Mouse (Mus musculus) midbrain, embryonic 15.5 days (tissue): ENCODE data around the gene 2310039H08Rik. TPM values are rescaled to one million over a fixed set of nuclear protein-coding genes. Genes with fewer than 3 reads are reported as not detected.
A peak's percentile ranks its signal among the peaks of the same experiment; 100 is the strongest.

Source experiments
- ATAC-seq: fragments of 200-750 bp; cut with Nextera tagmentation; replicated peaks from 2 replicates; pipeline ENCODE4 v1.8.0; 2017; ENCODE audit warnings: moderate TSS enrichment
- H3K27ac ChIP-seq: fragments of 300-500 bp; sonication (generic); 2 replicates; pipeline ENCODE4 v1.5.1; 2015; ENCODE audit warnings: mild to moderate bottlenecking, inconsistent platforms
- H3K27me3 ChIP-seq: fragments of 300-500 bp; sonication (generic); replicated peaks from 2 replicates; pipeline ENCODE4 v1.6.1; 2015; ENCODE audit warnings: inconsistent platforms
- H3K36me3 ChIP-seq: fragments of 300-500 bp; sonication (generic); replicated peaks from 2 replicates; pipeline ENCODE4 v1.6.1; 2015; ENCODE audit warnings: inconsistent platforms
- H3K4me1 ChIP-seq: fragments of 300-500 bp; sonication (generic); 2 replicates; pipeline ENCODE4 v1.6.1; 2015; ENCODE audit warnings: inconsistent platforms
- H3K4me2 ChIP-seq: fragments of 300-500 bp; sonication (generic); 2 replicates; pipeline ENCODE4 v1.6.1; 2015; ENCODE audit warnings: inconsistent platforms, mild to moderate bottlenecking, moderate library complexity
- H3K4me3 ChIP-seq: fragments of 300-500 bp; sonication (generic); 2 replicates; pipeline ENCODE4 v1.5.1; 2015; ENCODE audit warnings: mild to moderate bottlenecking, inconsistent platforms
- H3K9ac ChIP-seq: fragments of 300-500 bp; sonication (generic); 2 replicates; pipeline ENCODE4 v1.6.1; 2015; ENCODE audit warnings: mild to moderate bottlenecking, inconsistent platforms
- H3K9me3 ChIP-seq: fragments of 300-500 bp; sonication (generic); 2 replicates; pipeline ENCODE4 v1.6.1; 2016; ENCODE audit warnings: inconsistent platforms
- WGBS: fragments of 180-500 bp; shearing (Covaris S2); methylation state at CpG from one replicate; pipeline ENCODE4 v1.1.7; 2015; ENCODE audit warnings: mixed read lengths; 5-methylcytosine and 5-hydroxymethylcytosine counted together
- polyA plus RNA-seq: library from polyadenylated mRNA; unstranded; fragments of >200 nt; fragmentation: Nextera tagmentation; extraction: Ambion mirVana; gene quantifications from 2 replicates; pipeline ENCODE4 v1.2.1, GENCODE M21; 2015

2310039H08Rik gene
- 51.3 and 54.9 TPM in 2 replicates for polyA plus RNA-seq

GRCm38 (mm10) chr17:46772404-46773277, at the start of gene 2310039H08Rik:
Gene 2310039H08Rik, plus strand, starts transcription at chr17:46772635.
- peak within 1 kb of the TSS; percentile 84 for H3K27ac ChIP-seq
- H3K4me3 ChIP-seq, result peak within 1 kb of the TSS; percentile 86
- peak within 1 kb of the TSS; percentile 97 for H3K4me2 ChIP-seq
- under 1% methylated on average over 50 of the region's 50 CpGs for WGBS
- peak within 1 kb of the TSS; percentile 83 for H3K9ac ChIP-seq
- no peaks in the 10 kb centered on the region for H3K9me3 ChIP-seq
- peaks cover 31% of the 10 kb centered on the region for H3K36me3 ChIP-seq
- H3K27me3 ChIP-seq, result no peaks in the 10 kb centered on the region
- peaks cover 23% of the 10 kb centered on the region for H3K4me1 ChIP-seq
- ATAC-seq, result peak; percentile 93

- no peak overlapping the region for H3K4me3 ChIP-seq
Observed at GRCm38 (mm10) chr17:46724477-46725084, 47.9 kb upstream of the 2310039H08Rik start.

GRCm38 (mm10) chr17:46725273-46725672, 47.2 kb upstream of the 2310039H08Rik start:
- peaks cover 7% of the 10 kb centered on the region for H3K27me3 ChIP-seq
- no peak overlapping the region for H3K27ac ChIP-seq
- no peak for ATAC-seq
- no peaks in the 10 kb centered on the region for H3K4me1 ChIP-seq
- H3K4me2 ChIP-seq, result no peak overlapping the region
- peaks cover 14% of the 10 kb centered on the region; the same call in 1 of the 2 replicates for H3K36me3 ChIP-seq
- WGBS, result 45% methylated on average over 9 of the region's 9 CpGs
- no peak overlapping the region for H3K4me3 ChIP-seq
- H3K9ac ChIP-seq, result no peak overlapping the region
- no peaks in the 10 kb centered on the region for H3K9me3 ChIP-seq

More at GRCm38 (mm10) chr17:46724477-46725084, 47.9 kb upstream of the 2310039H08Rik start:
- 81% methylated on average over 20 of the region's 20 CpGs for WGBS
- H3K4me2 ChIP-seq, result no peak overlapping the region
- H3K36me3 ChIP-seq, result peaks cover 14% of the 10 kb centered on the region; the same call in 1 of the 2 replicates
- ATAC-seq, result no peak
- H3K9ac ChIP-seq, result no peak overlapping the region
- peaks cover 7% of the 10 kb centered on the region for H3K27me3 ChIP-seq
- H3K9me3 ChIP-seq, result no peaks in the 10 kb centered on the region
- H3K27ac ChIP-seq, result no peak overlapping the region
- no peaks in the 10 kb centered on the region for H3K4me1 ChIP-seq

- ATAC-seq, result no peak
- Histone ChIP-seq H3K27ac (no peak overlapping the region), H3K9ac (no peak overlapping the region), H3K9me3 (no peaks in the 10 kb centered on the region), H3K4me3 (no peak overlapping the region), H3K4me2 (no peak overlapping the region), H3K36me3 (peaks cover 14% of the 10 kb centered on the region; the same call in 1 of the 2 replicates), H3K4me1 (no peaks in the 10 kb centered on the region), H3K27me3 (peaks cover 7% of the 10 kb centered on the region)
- 94% methylated on average over 26 of the region's 26 CpGs for WGBS
Observed at GRCm38 (mm10) chr17:46725731-46726645, 46.4 kb upstream of the 2310039H08Rik start.

GRCm38 (mm10) chr17:46727271-46727670, 45.2 kb upstream of the 2310039H08Rik start:
- Histone ChIP-seq H3K36me3 (peaks cover 14% of the 10 kb centered on the region; the same call in 1 of the 2 replicates), H3K4me2 (no peak overlapping the region), H3K9me3 (no peaks in the 10 kb centered on the region), H3K9ac (no peak overlapping the region), H3K4me1 (no peaks in the 10 kb centered on the region), H3K27me3 (peaks cover 7% of the 10 kb centered on the region), H3K27ac (no peak overlapping the region), H3K4me3 (no peak overlapping the region)
- ATAC-seq, result no peak
- WGBS, result 91% methylated on average over 11 of the region's 11 CpGs

GRCm38 (mm10) chr17:46728021-46728420, 44.4 kb upstream of the 2310039H08Rik start:
- no peak overlapping the region for H3K9ac ChIP-seq
- 43% methylated on average over 6 of the region's 6 CpGs for WGBS
- no peak overlapping the region for H3K4me3 ChIP-seq
- H3K36me3 ChIP-seq, result peaks cover 14% of the 10 kb centered on the region; the same call in 1 of the 2 replicates
- peaks cover 7% of the 10 kb centered on the region for H3K27me3 ChIP-seq
- no peaks in the 10 kb centered on the region for H3K4me1 ChIP-seq
- ATAC-seq, result no peak
- no peaks in the 10 kb centered on the region for H3K9me3 ChIP-seq
- H3K27ac ChIP-seq, result no peak overlapping the region
- no peak overlapping the region for H3K4me2 ChIP-seq

GRCm38 (mm10) chr17:46728496-46728895, 43.9 kb upstream of the 2310039H08Rik start:
- ATAC-seq, result no peak; the same call in 1 of the 2 replicates
- Histone ChIP-seq H3K9me3 (no peaks in the 10 kb centered on the region), H3K4me2 (no peak overlapping the region), H3K9ac (no peak overlapping the region), H3K4me3 (no peak overlapping the region), H3K4me1 (no peaks in the 10 kb centered on the region), H3K27ac (no peak overlapping the region), H3K36me3 (peaks cover 11% of the 10 kb centered on the region; the same call in 1 of the 2 replicates), H3K27me3 (peaks cover 7% of the 10 kb centered on the region)
- 55% methylated on average over 11 of the region's 11 CpGs for WGBS

GRCm38 (mm10) chr17:46728904-46729318, 43.5 kb upstream of the 2310039H08Rik start, which contains the start of gene Gnmt:
Gene Gnmt, minus strand, starts transcription at chr17:46729168.
- Histone ChIP-seq H3K4me2 (peak within 1 kb of the TSS; percentile 17; the same call in 1 of the 2 replicates), H3K27ac (no peak within 1 kb of the TSS), H3K27me3 (peaks cover 7% of the 10 kb centered on the region), H3K9ac (no peak within 1 kb of the TSS), H3K9me3 (no peaks in the 10 kb centered on the region), H3K36me3 (peaks cover 7% of the 10 kb centered on the region; the same call in 1 of the 2 replicates), H3K4me3 (no peak within 1 kb of the TSS), H3K4me1 (no peaks in the 10 kb centered on the region)
- WGBS, result 20% methylated on average over 24 of the region's 24 CpGs
- ATAC-seq, result no peak; the same call in 1 of the 2 replicates

- no peak for ATAC-seq
Observed at GRCm38 (mm10) chr17:46734055-46734454, 38.4 kb upstream of the 2310039H08Rik start.

GRCm38 (mm10) chr17:46735287-46735686, 37.1 kb upstream of the 2310039H08Rik start:
- Histone ChIP-seq H3K4me1 (no peaks in the 10 kb centered on the region), H3K4me3 (no peak overlapping the region), H3K27me3 (no peaks in the 10 kb centered on the region), H3K9ac (no peak overlapping the region), H3K4me2 (no peak overlapping the region), H3K9me3 (no peaks in the 10 kb centered on the region), H3K27ac (no peak overlapping the region), H3K36me3 (peaks cover 12% of the 10 kb centered on the region; the same call in 1 of the 2 replicates)
- ATAC-seq, result no peak
- WGBS, result 89% methylated on average over 7 of the region's 7 CpGs

More at GRCm38 (mm10) chr17:46734055-46734454, 38.4 kb upstream of the 2310039H08Rik start:
- Histone ChIP-seq H3K27ac (no peak overlapping the region), H3K9ac (no peak overlapping the region), H3K4me3 (no peak overlapping the region), H3K27me3 (peaks cover under 1% of the 10 kb centered on the region; the same call in 1 of the 2 replicates), H3K9me3 (no peaks in the 10 kb centered on the region), H3K4me2 (no peak overlapping the region), H3K36me3 (peaks cover 12% of the 10 kb centered on the region; the same call in 1 of the 2 replicates), H3K4me1 (no peaks in the 10 kb centered on the region)
- WGBS, result 96% methylated on average over 3 of the region's 3 CpGs

- H3K9ac ChIP-seq, result no peak overlapping the region
- no peaks in the 10 kb centered on the region for H3K9me3 ChIP-seq
- H3K27ac ChIP-seq, result no peak overlapping the region
- H3K27me3 ChIP-seq, result no peaks in the 10 kb centered on the region
- H3K4me1 ChIP-seq, result no peaks in the 10 kb centered on the region
- WGBS, result 61% methylated on average over 9 of the region's 10 CpGs
- H3K4me3 ChIP-seq, result no peak overlapping the region
- no peak overlapping the region for H3K4me2 ChIP-seq
- peaks cover 12% of the 10 kb centered on the region; the same call in 1 of the 2 replicates for H3K36me3 ChIP-seq
- ATAC-seq, result no peak
Observed at GRCm38 (mm10) chr17:46736160-46736559, 36.3 kb upstream of the 2310039H08Rik start.
